Mouse (Mus musculus) midbrain, embryonic 12.5 days (tissue): ENCODE data around the gene Cldn8. TPM values are rescaled to one million over a fixed set of nuclear protein-coding genes. Genes with fewer than 3 reads are reported as not detected.
A peak's percentile ranks its signal among the peaks of the same experiment; 100 is the strongest.

Experiments
- ATAC-seq: fragments of 200-750 bp; cut with Nextera tagmentation; 2 replicates; pipeline ENCODE4 v1.8.0; 2017; ENCODE audit warnings: low read depth, moderate TSS enrichment, moderate library complexity; ENCODE audit not compliant: low FRiP score
- H3K27ac ChIP-seq: fragments of 300-500 bp; sonication (generic); replicated peaks from 2 replicates; pipeline ENCODE4 v1.5.1; 2016; ENCODE audit warnings: mild to moderate bottlenecking
- H3K27me3 ChIP-seq: fragments of 300-500 bp; sonication (generic); 2 replicates; pipeline ENCODE4 v1.6.1; 2016; ENCODE audit warnings: mild to moderate bottlenecking
- H3K36me3 ChIP-seq: fragments of 300-500 bp; sonication (generic); 2 replicates; pipeline ENCODE4 v1.6.1; 2016
- H3K4me1 ChIP-seq: fragments of 300-500 bp; sonication (generic); 2 replicates; pipeline ENCODE4 v1.6.1; 2016
- H3K4me2 ChIP-seq: fragments of 300-500 bp; sonication (generic); replicated peaks from 2 replicates; pipeline ENCODE4 v1.6.1; 2016; ENCODE audit warnings: mild to moderate bottlenecking, moderate library complexity
- H3K4me3 ChIP-seq: fragments of 300-500 bp; sonication (generic); 2 replicates; pipeline ENCODE4 v1.5.1; 2016; ENCODE audit warnings: mild to moderate bottlenecking
- H3K9ac ChIP-seq: fragments of 300-500 bp; sonication (generic); replicated peaks from 2 replicates; pipeline ENCODE4 v1.6.1; 2016; ENCODE audit warnings: mild to moderate bottlenecking, moderate library complexity
- H3K9me3 ChIP-seq: fragments of 300-500 bp; sonication (generic); 2 replicates; pipeline ENCODE4 v1.6.1; 2016; ENCODE audit warnings: mild to moderate bottlenecking
- WGBS: fragments of 180-500 bp; shearing (Covaris S2); methylation state at CpG from one replicate; pipeline ENCODE4 v1.1.7; 2016; 5-methylcytosine and 5-hydroxymethylcytosine counted together
- polyA plus RNA-seq: library from polyadenylated mRNA; unstranded; fragments of >200 nt; fragmentation: Nextera tagmentation; extraction: Ambion mirVana; gene quantifications from 2 replicates; pipeline ENCODE4 v1.2.1, GENCODE M21; 2016

Gene Cldn8
- polyA plus RNA-seq, 1 experiment from 2014 or later = 0.50 TPM

DNA sequence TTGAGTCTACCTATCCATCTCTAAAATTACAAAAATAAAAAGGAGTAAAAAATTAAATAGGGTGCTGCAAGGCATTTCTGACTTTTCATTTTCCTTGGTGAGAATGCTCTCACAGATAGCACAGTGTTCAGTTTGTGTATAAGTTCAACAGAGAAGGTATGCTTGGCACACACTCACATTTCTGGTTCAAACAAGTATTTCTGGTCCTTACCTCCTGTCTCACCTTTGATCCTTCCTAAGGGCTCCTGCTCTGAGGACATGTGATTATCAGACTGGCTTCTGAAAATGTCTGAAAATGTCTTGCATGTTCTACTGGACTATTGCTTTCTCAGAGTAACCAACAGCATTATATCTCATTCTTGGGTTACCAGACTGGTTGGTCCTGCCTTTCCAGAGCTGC lies 7.2 kb upstream of the Cldn8 start:
- Histone ChIP-seq H3K36me3 (no peaks in the 10 kb centered on the region), H3K4me2 (no peak overlapping the region), H3K27ac (no peak overlapping the region), H3K4me1 (no peaks in the 10 kb centered on the region), H3K9me3 (no peaks in the 10 kb centered on the region), H3K9ac (no peak overlapping the region), H3K27me3 (no peaks in the 10 kb centered on the region), H3K4me3 (no peak overlapping the region)
- no peak for ATAC-seq

DNA sequence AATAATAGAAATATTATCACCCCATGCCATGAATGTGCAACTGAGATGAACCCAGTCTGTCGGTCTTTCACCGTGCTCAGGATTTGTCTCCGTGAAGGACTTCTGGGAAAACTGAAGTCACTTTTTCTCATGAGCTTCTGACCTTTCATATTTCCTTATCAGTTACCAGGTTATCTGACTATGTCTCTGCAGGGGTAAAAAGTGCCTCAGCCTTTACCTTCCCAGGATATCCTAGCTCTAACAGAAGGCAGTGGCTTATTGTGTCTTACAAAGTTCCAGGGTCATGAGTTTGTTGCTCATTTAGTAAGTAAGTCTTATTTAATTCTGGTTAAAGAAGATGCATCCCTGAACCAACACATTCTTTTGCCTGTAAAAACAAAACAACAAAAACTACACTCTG lies 6.7 kb upstream of the Cldn8 start:
- Histone ChIP-seq H3K9ac (no peak overlapping the region), H3K4me3 (no peak overlapping the region), H3K4me2 (no peak overlapping the region), H3K36me3 (no peaks in the 10 kb centered on the region), H3K4me1 (no peaks in the 10 kb centered on the region), H3K27ac (no peak overlapping the region), H3K9me3 (no peaks in the 10 kb centered on the region), H3K27me3 (no peaks in the 10 kb centered on the region)
- ATAC-seq = no peak
- WGBS = 92% methylated on average over 3 of the region's 3 CpGs

DNA sequence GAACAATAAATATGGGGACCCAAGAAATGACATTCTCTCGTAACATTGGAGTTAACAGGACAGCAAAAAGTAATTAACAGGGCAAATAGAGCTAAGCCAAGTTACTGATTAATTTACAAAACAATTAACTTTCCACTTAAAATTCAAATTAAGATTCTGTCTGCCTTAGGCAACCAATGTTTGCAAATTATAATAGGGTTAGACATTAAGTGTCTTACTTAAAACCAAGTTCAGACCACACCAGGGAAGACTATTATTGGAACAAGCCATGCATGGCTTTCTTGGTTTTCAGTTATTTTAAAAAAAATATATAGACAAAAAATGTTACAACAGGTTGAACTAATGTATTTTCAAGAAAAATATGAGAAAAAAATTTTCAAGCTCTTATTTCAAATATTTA lies 6.1 kb upstream of the Cldn8 start:
- no peak overlapping the region for H3K4me2 ChIP-seq
- 76% methylated on average over 1 of the region's 1 CpGs for WGBS

DNA sequence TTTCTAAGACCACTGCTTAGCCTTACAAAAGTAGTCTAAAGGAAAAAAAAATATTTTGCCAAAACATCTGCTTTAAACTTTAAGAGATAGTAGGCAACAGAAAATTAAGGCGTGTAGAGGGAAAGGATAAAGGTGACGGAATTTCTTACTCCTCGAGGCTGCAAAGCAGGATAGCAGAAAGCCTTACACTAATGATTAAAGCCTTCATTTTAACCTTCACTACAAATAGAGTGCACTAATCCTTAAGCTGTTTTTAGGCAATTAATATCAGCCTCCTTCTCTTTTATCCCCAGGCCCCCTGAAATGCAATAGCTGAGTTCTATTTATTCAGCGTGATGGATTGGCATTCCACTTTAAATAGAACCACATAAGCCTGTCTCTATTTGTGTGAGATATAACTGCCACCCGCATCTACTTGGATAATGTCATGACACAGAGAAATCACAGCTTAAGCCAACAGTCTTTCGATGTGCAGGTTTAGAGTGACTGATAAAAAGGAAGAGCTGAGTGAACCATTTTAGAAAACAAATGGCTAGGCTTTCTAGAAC lies 1.3 kb downstream of the Cldn8 start:
- no peaks in the 10 kb centered on the region for H3K4me1 ChIP-seq
- no peak overlapping the region for H3K4me2 ChIP-seq
- 0 out of 2 replicates have a peak, but pooled peaks have one; percentile 52 for ATAC-seq
- no peaks in the 10 kb centered on the region for H3K36me3 ChIP-seq
- no peak overlapping the region for H3K4me3 ChIP-seq
- H3K27ac ChIP-seq = no peak overlapping the region
- H3K9me3 ChIP-seq = no peaks in the 10 kb centered on the region
- H3K27me3 ChIP-seq = no peaks in the 10 kb centered on the region
- H3K9ac ChIP-seq = no peak overlapping the region
- WGBS = 27% methylated on average over 6 of the region's 6 CpGs

More for the DNA sequence above, 6.1 kb upstream of the Cldn8 start:
- ATAC-seq = no peak
- no peak overlapping the region for H3K4me3 ChIP-seq
- H3K9me3 ChIP-seq = no peaks in the 10 kb centered on the region
- H3K27me3 ChIP-seq = no peaks in the 10 kb centered on the region
- no peak overlapping the region for H3K9ac ChIP-seq
- no peaks in the 10 kb centered on the region for H3K4me1 ChIP-seq
- no peaks in the 10 kb centered on the region for H3K36me3 ChIP-seq
- no peak overlapping the region for H3K27ac ChIP-seq

DNA sequence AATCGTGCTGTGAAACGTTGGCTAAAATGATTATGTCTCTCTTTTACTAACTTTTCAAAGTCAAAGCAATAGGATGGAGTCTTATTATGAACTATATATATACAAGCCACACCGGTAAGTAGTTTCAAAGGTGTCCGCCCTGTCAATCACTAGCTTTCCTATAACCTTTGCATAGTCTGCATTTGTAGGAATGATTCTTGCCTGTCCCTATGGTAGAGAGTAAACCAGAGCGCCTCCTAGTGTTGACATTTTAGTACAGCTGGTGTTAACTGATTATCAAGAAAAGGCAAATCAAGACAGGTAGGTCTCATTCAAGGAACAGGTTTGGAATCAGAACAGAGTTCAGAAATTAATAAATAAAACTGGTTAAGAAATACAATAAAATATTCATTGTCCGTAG lies 20.5 kb downstream of the Cldn8 start:
- WGBS = 51% methylated on average over 6 of the region's 6 CpGs
- 0 out of 2 replicates have a peak, but pooled peaks have one; percentile 47 for ATAC-seq
- Histone ChIP-seq H3K4me1 (no peaks in the 10 kb centered on the region), H3K9ac (no peak overlapping the region), H3K36me3 (no peaks in the 10 kb centered on the region), H3K4me3 (no peak overlapping the region), H3K4me2 (no peak overlapping the region), H3K27me3 (no peaks in the 10 kb centered on the region), H3K9me3 (no peaks in the 10 kb centered on the region), H3K27ac (no peak overlapping the region)

DNA sequence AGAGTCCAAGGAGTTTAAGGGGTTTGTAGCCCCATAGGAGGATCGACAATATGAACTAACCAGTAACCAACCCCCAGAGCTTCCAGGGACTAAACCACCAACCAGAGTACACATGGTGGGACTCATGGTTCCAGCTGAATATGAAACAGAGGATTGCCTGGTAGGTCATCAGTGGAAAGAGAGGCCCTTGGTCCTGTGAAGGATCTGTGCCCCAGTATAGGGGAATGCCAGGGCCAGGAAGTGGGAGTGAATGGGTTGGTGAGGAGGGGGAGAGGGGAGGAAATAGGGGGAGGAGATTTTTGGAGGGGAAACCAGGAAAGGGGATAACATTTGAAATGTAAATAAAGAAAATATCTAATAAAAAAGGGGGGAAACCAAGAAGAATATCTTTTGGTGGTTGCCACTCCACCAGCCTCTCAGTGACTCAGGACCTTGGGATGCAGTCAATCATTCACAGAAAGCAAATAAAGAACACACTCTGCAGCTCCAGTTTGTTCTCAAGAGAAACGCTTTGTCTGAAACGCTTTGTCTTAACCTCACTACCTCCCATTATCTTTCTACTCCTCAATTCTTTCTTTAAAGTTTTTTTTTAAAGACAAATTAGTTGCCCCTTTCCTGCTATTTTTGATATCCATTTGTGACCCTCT lies 23.0 kb downstream of the Cldn8 start:
- Histone ChIP-seq H3K9me3 (no peaks in the 10 kb centered on the region), H3K4me2 (no peak overlapping the region), H3K27ac (no peak overlapping the region), H3K27me3 (no peaks in the 10 kb centered on the region), H3K4me3 (no peak overlapping the region), H3K9ac (no peak overlapping the region), H3K36me3 (no peaks in the 10 kb centered on the region), H3K4me1 (no peaks in the 10 kb centered on the region)
- no peak for ATAC-seq
- WGBS = 84% methylated on average over 3 of the region's 3 CpGs

DNA sequence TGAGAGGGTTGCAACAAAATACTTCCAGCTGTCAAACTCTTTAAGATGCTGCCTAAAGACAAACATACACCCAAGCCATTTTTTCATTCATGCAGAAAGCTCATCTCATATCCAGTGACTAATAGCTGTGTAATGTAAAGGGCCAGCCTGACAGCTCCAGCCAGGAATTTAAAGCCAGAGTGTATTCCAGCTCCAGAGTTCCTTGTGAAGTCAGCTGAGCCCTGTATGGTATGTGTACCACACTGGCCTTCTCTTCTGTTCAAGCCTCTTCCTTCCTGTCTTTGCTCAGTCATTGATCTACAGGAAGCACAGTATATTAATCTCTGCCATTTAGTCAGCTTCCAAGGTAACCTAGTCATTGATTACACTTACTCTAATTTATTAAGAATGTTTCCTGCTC lies 51.6 kb downstream of the Cldn8 start:
- Histone ChIP-seq H3K9me3 (no peaks in the 10 kb centered on the region), H3K27ac (no peak overlapping the region), H3K9ac (no peak overlapping the region), H3K36me3 (no peaks in the 10 kb centered on the region), H3K4me1 (no peaks in the 10 kb centered on the region), H3K4me2 (no peak overlapping the region), H3K4me3 (no peak overlapping the region), H3K27me3 (no peaks in the 10 kb centered on the region)
- no peak for ATAC-seq

Other genes with a start within 250 kb of the Cldn8 start
- not detected in 2 replicates for gene Cldn17, start 56.2 kb downstream of the Cldn8 start, polyA plus RNA-seq
- not detected in 2 replicates for gene Krtap24-1, start 49.1 kb upstream of the Cldn8 start, polyA plus RNA-seq
- not detected in 2 replicates for gene 2310079G19Rik, start 64.5 kb upstream of the Cldn8 start, polyA plus RNA-seq
- not detected in 2 replicates for gene Krtap26-1, start 84.6 kb upstream of the Cldn8 start, polyA plus RNA-seq
- gene Krtap27-1, start 108.5 kb upstream of the Cldn8 start, polyA plus RNA-seq = not detected in 2 replicates
- gene 2310061N02Rik, start 144.8 kb upstream of the Cldn8 start, polyA plus RNA-seq = not detected in 2 replicates
- gene Krtap13-1, start 165.7 kb upstream of the Cldn8 start, polyA plus RNA-seq = not detected in 2 replicates
- gene Krtap13, start 188.5 kb upstream of the Cldn8 start, polyA plus RNA-seq = not detected in 2 replicates
- gene 2310034C09Rik, start 195.7 kb upstream of the Cldn8 start, polyA plus RNA-seq = not detected in 2 replicates
- gene 2310057N15Rik, start 211.0 kb upstream of the Cldn8 start, polyA plus RNA-seq = not detected in 2 replicates
- gene Gm5965, start 214.7 kb upstream of the Cldn8 start, polyA plus RNA-seq = not detected in 2 replicates
- gene Gm20741, start 249.0 kb upstream of the Cldn8 start, polyA plus RNA-seq = not detected in 2 replicates